Mouse (Mus musculus) thymus, adult 2 months (tissue): ENCODE results near the gene Trat1.

Source experiments
- CTCF ChIP-seq: fragments of 200-500 bp; IDR thresholded peaks from 2 replicates; pipeline ENCODE4 v1.5.1; 2012; ENCODE audit warnings: mild to moderate bottlenecking, control low read depth, low read length, moderate library complexity, borderline replicate concordance; ENCODE audit not compliant: control insufficient read depth, poor library complexity, insufficient read depth; ENCODE audit errors: extremely low read depth
- POLR2A ChIP-seq: fragments of 200-500 bp; IDR thresholded peaks from 2 replicates; pipeline ENCODE4 v1.6.1; 2012; ENCODE audit warnings: mild to moderate bottlenecking, low read length, control low read depth, moderate library complexity; ENCODE audit not compliant: control insufficient read depth, poor library complexity, insufficient read depth; ENCODE audit errors: extremely low read depth

DNA sequence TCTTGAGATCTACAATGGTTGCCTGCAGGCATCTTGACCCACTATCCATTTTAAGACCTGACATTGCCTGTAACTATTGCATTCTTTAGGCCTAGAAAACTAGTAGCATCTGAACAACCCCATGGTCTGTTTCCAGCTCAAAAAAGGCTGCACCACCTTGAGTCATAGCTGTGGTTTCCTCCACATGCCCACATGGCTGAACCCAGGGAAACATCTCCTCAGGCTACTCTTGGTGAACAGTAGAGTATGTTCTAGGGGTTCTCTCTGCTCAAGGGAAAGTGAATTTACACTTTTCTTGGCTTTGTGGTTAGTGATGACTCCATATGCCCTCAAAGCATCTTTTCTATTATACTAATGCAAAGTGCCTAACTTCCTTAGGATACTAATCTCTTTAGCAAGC is 55.5 kb downstream of the Trat1 start:
- TF ChIP-seq CTCF, result no peak
- no peak for TF ChIP-seq POLR2A
